Mouse (Mus musculus) spleen, adult 2 months (tissue): Measurements from ENCODE around the gene Ubr4. TPM values are rescaled to one million over a fixed set of nuclear protein-coding genes. Genes with fewer than 3 reads are reported as not detected.

Experiments used
- DNase-seq, 2 experiments: peaks; one replicate each; pipeline versions ENCODE4 v3.0.0 to v3.0.0-alpha.2; 2012 to 2021; ENCODE audit warnings: low spot score in 2 of 2, low read depth in 1 of 2
- H3K27ac ChIP-seq: fragments of 200-500 bp; 2 replicates; pipeline ENCODE4 v1.5.1; 2012; ENCODE audit warnings: low read length, inconsistent platforms; ENCODE audit not compliant: insufficient read depth
- H3K27me3 ChIP-seq: fragments of 200-500 bp; 2 replicates; pipeline ENCODE4 v1.6.1; 2012; ENCODE audit warnings: mild to moderate bottlenecking, moderate library complexity, low read length, inconsistent platforms; ENCODE audit not compliant: control insufficient read depth, insufficient read depth
- H3K36me3 ChIP-seq: fragments of 200-500 bp; 2 replicates; pipeline ENCODE4 v1.6.1; 2012; ENCODE audit warnings: mild to moderate bottlenecking, low read length, inconsistent platforms; ENCODE audit not compliant: control insufficient read depth, insufficient read depth
- H3K4me1 ChIP-seq: fragments of 200-500 bp; 2 replicates; pipeline ENCODE4 v1.6.1; 2011; ENCODE audit warnings: inconsistent platforms; ENCODE audit not compliant: control insufficient read depth, insufficient read depth, insufficient read length
- H3K4me3 ChIP-seq: fragments of 200-500 bp; 2 replicates; pipeline ENCODE4 v1.5.1; 2011; ENCODE audit warnings: mild to moderate bottlenecking, inconsistent platforms; ENCODE audit not compliant: insufficient read depth, insufficient read length; ENCODE audit errors: extremely low read depth
- CTCF ChIP-seq: fragments of 200-500 bp; IDR thresholded peaks from 2 replicates; pipeline ENCODE4 v1.5.1; 2011; ENCODE audit warnings: mild to moderate bottlenecking, inconsistent platforms; ENCODE audit not compliant: insufficient read depth, insufficient read length, insufficient replicate concordance; ENCODE audit errors: extremely low read depth
- POLR2A ChIP-seq: fragments of 200-500 bp; IDR thresholded peaks from 2 replicates; pipeline ENCODE4 v1.6.1; 2011; ENCODE audit warnings: low read depth, low read length, inconsistent platforms
- WGBS: fragments of 180-500 bp; shearing (Covaris S2); methylation state at CpG from one replicate; pipeline ENCODE4 v1.1.7; 2018; 5-methylcytosine and 5-hydroxymethylcytosine counted together
- polyA plus RNA-seq: library from polyadenylated mRNA; depleted of rRNA; stranded (reverse); fragments of >200 nt; gene quantifications from 2 replicates; pipeline ENCODE4 v1.2.3, GENCODE M21; 2012

Ubr4 gene
- polyA plus RNA-seq, 1 experiment: 201 TPM

DNA sequence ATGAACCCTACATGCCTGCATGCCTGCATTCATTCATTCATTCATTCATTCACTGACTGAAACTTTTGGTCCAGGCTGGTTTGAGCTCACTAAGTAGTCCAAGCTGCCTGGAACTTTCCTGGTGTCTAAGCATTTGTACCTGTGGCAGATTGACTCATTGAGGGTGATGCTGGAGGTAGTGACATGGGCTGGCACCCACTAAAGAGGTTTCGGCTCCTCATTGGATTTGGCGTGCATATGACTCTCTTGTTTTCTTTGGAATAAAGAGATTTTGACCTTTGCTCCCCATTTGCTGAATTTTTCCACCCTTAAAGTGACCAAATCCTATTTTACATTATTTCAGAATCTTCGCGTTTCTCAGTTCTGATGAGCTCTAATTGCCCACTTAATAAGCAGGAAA lies 37.1 kb downstream of the Ubr4 start:
- WGBS: 93% methylated on average over 4 of the region's 4 CpGs
- no peak for TF ChIP-seq CTCF
- TF ChIP-seq POLR2A: no peak
- Histone ChIP-seq H3K4me1 (no peaks in the 10 kb centered on the region), H3K27ac (no peak overlapping the region), H3K36me3 (peaks cover 23% of the 10 kb centered on the region), H3K4me3 (no peak overlapping the region), H3K27me3 (no peaks in the 10 kb centered on the region)
- DNase-seq: no peak

DNA sequence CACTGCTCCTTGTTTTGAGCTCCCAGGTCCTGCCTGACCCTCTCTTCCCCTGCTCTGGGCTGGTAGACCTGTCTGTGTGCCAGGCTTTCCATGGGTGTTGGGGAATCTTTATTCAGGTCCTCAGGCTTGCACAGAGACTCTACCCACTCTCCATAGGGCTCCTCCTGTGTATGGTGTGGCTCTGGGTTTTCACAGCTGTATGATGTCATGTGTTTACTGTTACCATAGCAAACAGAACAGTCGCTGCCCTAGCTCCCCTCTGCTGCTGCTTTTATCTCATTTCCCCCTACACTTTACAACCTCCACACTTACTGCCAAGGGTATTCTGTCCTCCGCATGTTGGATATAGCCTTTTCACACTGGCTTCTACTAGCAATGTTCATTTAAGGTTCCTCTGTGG lies 43.0 kb downstream of the Ubr4 start:
- Histone ChIP-seq H3K36me3 (peaks cover 57% of the 10 kb centered on the region), H3K27me3 (no peaks in the 10 kb centered on the region), H3K4me1 (no peaks in the 10 kb centered on the region), H3K4me3 (no peak overlapping the region), H3K27ac (no peak overlapping the region)
- no peak for DNase-seq
- WGBS: 74% methylated on average over 2 of the region's 2 CpGs
- TF ChIP-seq POLR2A: no peak
- no peak for TF ChIP-seq CTCF

DNA sequence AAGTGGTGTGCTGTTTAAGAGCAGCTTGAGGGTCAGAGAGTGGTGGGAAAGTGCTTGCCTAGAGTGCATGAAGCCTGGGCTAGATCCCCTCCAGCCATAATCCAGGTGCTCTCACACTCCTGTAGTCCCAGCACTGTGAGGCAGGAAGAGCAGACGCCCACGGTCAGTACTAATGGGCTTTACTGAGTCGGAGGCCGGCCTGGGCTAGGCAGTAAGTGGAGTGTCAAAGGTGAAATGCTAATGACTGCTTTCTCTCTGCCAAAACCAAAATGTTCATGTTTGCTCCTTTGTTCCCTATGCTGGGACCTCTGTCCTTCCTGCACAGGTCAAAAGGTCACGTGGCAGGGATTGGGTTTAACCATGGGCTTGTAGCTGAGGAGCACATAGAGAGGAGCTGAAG lies 48.1 kb downstream of the Ubr4 start:
- Histone ChIP-seq H3K4me3 (no peak overlapping the region), H3K27ac (no peak overlapping the region), H3K4me1 (no peaks in the 10 kb centered on the region), H3K36me3 (peaks cover 66% of the 10 kb centered on the region), H3K27me3 (no peaks in the 10 kb centered on the region)
- DNase-seq: no peak
- WGBS: 97% methylated on average over 5 of the region's 5 CpGs
- TF ChIP-seq POLR2A (no peak), CTCF (no peak)

DNA sequence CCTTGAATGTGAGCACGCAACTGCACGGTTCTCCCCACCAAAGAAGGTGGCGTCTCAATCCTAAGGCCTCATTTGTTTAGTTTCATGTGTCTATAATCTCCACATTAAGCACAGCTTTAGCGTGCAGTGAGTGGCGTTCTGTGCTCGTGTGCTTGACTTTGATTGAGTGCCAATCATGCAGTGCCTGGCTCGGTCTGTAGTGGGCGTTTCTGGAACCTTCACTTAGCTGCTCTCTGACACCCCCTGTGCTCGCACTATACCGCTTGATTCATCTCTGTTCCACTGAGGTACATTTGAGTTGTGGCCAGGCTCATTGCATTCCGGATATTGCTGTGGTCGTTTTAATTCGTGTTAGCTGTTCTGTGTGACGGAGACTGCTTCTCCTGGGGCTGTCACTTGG lies 50.8 kb downstream of the Ubr4 start:
- TF ChIP-seq POLR2A (no peak), CTCF (no peak)
- peaks cover 71% of the 10 kb centered on the region for H3K36me3 ChIP-seq
- WGBS: 89% methylated on average over 14 of the region's 14 CpGs

DNA sequence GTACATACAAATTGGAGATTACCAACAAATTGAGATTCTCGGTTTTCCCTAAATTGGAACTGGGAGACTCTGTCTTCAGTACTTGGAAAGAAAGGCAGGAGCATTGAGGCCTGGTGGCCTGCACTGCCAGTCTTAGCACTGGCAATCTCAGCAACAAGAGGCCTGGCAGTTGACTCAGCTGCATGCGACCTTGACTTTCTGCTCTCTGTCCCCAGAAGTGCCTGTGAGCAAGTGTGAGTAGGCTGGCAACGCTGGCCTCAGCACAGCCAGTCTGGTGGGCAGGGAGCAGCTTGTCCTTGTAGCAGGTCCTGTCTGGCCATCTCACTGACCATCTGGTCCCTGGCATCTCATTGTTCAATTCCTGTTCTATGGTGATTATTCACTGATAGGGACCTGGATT lies 58.9 kb downstream of the Ubr4 start:
- TF ChIP-seq CTCF: no peak
- peaks cover 77% of the 10 kb centered on the region for H3K36me3 ChIP-seq
- 98% methylated on average over 3 of the region's 3 CpGs for WGBS

More for the DNA sequence above, 50.8 kb downstream of the Ubr4 start:
- no peak for DNase-seq
- Histone ChIP-seq H3K4me3 (no peak overlapping the region), H3K4me1 (no peaks in the 10 kb centered on the region), H3K27ac (no peak overlapping the region), H3K27me3 (no peaks in the 10 kb centered on the region)

DNA sequence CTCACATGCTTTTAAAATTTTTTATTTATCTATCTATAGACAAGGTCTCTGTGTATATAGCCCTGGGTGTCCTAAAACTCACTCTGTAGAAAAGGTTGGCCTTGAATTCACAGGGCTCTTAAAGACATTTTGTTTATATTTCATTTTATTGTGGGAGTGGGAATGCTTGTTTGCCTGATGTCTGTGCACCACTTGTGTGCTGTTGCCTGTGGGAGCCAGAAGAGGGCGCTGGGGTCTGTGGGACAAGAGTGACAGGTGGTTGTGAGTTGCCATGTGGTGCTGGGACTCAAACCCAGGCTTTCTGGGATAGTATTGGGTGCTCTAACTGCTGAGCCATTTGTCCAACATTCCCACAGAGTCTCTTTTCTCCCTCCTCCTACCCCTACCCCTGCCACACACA lies 65.5 kb downstream of the Ubr4 start:
- no peak for TF ChIP-seq POLR2A
- no peak for TF ChIP-seq CTCF
- Histone ChIP-seq H3K36me3 (peaks cover 76% of the 10 kb centered on the region), H3K4me3 (no peak overlapping the region), H3K4me1 (no peaks in the 10 kb centered on the region), H3K27me3 (no peaks in the 10 kb centered on the region), H3K27ac (no peak overlapping the region)
- WGBS: 61% methylated on average over 1 of the region's 1 CpGs
- DNase-seq: no peak

More for the DNA sequence above, 58.9 kb downstream of the Ubr4 start:
- H3K27ac ChIP-seq: no peak overlapping the region
- no peak overlapping the region for H3K4me3 ChIP-seq
- H3K27me3 ChIP-seq: no peaks in the 10 kb centered on the region
- DNase-seq: no peak
- no peaks in the 10 kb centered on the region for H3K4me1 ChIP-seq

DNA sequence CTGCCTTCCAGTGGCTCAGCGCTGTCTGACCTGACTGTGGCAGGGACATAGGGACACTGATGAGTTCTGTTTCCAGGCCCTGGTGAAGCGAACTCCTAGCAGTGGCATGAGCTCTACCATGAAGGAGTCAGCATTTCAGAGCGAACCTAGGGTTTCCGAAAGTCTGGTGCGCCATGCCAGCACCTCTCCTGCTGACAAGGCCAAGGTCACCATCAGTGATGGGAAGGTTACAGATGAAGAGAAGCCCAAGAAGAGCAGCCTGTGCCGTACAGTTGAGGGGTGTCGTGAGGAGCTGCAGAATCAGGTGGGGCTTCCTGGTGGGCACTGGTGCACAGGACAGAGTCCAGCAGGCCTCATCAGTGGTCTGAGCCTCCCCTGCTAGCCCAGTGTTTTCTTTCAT lies 69.2 kb downstream of the Ubr4 start:
- H3K27me3 ChIP-seq: no peaks in the 10 kb centered on the region
- WGBS: 95% methylated on average over 7 of the region's 7 CpGs
- H3K27ac ChIP-seq: no peak overlapping the region
- H3K4me3 ChIP-seq: no peak overlapping the region
- no peak for TF ChIP-seq CTCF
- TF ChIP-seq POLR2A: no peak
- no peaks in the 10 kb centered on the region for H3K4me1 ChIP-seq
- H3K36me3 ChIP-seq: peaks cover 75% of the 10 kb centered on the region
- DNase-seq: no peak
